Mouse (Mus musculus) lung, adult 2 months (tissue): ENCODE data around the gene Ccdc42.

Experiments
- CTCF ChIP-seq: fragments of 200-500 bp; IDR thresholded peaks from 2 replicates; pipeline ENCODE4 v1.5.1; 2011; ENCODE audit warnings: mild to moderate bottlenecking, low read length, control low read depth; ENCODE audit not compliant: insufficient read depth
- POLR2A ChIP-seq: fragments of 200-500 bp; IDR thresholded peaks from 2 replicates; pipeline ENCODE4 v1.6.1; 2011; ENCODE audit warnings: low read depth, mild to moderate bottlenecking, control low read depth, low read length, borderline replicate concordance; ENCODE audit errors: extremely low read depth

DNA sequence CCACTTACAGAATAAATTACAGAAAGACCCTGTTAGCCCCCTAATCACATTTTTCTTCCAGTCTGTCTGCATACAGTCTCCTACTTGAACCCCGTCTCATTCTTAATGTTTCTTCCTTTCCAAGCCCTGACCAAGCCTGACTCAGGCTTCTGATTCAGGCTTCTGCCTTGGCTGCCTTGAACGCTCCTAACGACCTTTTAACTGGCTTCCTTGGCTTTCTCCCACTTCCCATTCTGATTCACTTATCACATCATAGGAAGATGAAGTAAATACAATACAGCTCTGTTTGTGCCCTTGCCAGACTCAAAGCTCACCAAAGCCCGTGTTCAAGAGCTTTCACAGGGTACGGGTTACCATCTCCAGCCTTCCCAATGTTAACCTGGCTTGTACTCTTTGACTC, 54.5 kb downstream of the Ccdc42 start:
- no peak for TF ChIP-seq CTCF
- no peak for TF ChIP-seq POLR2A
